Mouse (Mus musculus): ENCODE data around the gene Mgam.
"Not testable (repeated sequence)": the region's sequence is repeated elsewhere in the genome, so short reads cannot be mapped to it uniquely, and the experiment has no call there.

Gene Mgam

DNA sequence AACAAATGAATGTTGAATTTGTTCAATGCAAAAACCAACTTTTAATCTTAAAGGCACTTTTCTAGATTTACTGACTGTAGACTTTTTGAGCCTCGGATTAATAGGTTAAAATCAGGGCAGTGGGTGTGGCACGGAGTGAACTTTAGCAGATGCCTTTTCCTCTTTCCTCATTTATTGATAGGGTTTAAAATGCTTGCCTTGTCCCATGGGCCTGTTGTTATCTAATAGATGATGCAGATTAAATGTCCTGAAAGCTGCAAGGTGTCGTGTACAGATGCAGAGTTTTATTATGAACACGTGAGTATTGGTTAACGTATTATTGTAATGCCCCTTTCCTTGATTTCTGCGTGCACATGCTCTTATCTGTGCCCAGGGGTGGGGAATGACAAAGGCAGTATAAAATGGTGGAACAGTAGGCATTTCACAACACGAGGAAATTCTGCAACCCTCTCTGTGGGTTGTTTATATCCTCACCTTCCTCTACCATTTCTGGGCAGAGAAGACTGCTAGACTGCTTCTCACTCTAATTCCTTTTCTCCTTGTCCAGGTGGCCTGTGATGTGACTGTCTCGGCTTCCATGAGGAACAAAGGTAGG is at the start of gene Mgam:
Gene Mgam, plus strand, starts transcription at position 426 of the 595 bp plus-strand sequence.
- DNase-seq (ENCODE audit: low spot score in 2 of 2), result no peak

- peak in 1 of 2 experiments; percentile 21 for DNase-seq (ENCODE audit: low spot score in 2 of 2)
Observed at GRCm38 (mm10) chr6:40584336-40584735, 44.3 kb upstream of the Mgam start.

DNA sequence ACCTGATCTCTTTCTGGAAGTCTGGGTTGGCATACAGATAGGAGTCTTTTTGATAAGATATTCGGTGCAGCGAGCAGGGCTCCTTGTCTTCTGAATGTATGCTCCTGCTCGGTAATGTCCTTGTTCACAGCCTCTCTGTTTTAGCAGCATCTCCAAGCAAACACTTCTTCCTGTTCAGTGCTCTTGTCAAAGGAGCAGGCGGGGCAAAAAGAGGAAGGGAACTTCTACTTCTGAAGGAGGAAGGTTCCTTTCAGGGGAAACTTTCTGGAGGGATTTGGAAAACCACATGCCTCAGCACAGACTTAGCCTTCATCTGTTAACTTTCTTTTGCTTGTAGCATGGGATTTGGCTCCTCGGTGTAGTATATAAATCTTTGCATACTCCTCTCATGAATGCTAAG is 43.0 kb upstream of the Mgam start, which contains the start of gene Clec5a:
Gene Clec5a, minus strand, starts transcription at position 177 of the 400 bp plus-strand sequence.
- peak in 1 of 2 experiments; percentile 19 for DNase-seq (ENCODE audit: low spot score in 2 of 2)

GRCm38 (mm10) chr6:40588346-40588745 is 40.3 kb upstream of the Mgam start:
- no peak for DNase-seq (ENCODE audit: low spot score in 2 of 2)

DNA sequence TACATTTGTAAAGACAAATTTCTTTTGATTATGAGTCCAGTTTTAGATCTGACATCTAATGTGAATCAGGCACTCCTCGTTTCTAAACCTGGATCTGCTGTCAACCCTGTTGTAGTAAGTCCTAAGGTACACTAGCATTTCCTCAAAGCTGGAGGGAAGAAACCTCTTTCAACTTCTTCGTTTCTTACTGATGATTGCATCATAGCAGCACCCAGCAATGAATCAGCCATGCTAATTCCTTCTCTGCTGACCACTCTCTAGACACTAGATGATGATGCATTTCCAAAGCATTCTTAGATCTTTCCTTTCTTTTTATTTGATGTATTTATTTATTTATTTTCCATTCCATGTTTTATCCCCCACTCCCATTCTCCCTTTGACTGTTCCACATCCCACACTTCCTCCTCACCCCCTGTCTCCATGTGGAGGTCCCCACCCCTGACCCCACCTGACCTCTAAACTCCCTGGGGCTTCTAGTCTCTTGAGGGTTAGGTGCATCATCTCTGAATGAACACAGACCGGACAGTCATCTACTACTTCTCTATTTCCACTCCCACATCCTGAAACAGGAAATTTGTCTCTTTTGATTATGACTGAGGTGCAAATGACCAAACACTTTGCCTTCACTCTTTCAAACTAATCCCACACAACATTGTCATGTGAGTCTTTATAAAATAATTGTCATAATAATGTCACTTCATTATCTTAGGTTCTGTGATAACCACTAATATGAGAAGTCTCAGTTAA is 33.7 kb upstream of the Mgam start:
- DNase-seq (ENCODE audit: low spot score in 2 of 2), result no peak

DNA sequence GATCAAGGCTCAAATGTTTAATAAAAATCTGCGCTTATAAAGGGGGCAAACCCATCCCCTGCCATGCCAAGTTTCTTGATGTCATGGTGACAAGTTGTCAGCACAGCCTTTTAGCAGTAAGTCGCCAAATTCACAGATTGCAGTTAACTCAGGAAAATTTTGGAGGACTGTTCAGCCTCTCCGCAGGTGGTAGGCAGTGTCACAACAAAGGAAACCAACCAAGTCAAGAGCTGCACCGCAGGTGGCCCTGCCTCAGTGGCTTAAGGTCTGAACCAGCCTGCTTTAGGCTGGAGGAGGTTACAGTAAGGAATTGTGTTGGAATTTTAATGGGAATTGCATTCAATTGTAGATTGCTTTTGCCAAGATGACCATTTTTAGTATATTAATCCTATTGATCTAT is 30.1 kb upstream of the Mgam start:
- DNase-seq (ENCODE audit: low spot score in 2 of 2), result not testable (repeated sequence)

- peak; percentile 66 to 71 for DNase-seq (ENCODE audit: low spot score in 2 of 2)
Observed at GRCm38 (mm10) chr6:40607431-40607830, 21.2 kb upstream of the Mgam start.

- DNase-seq (ENCODE audit: low spot score in 2 of 2), result peak; percentile 52 to 66
Observed at GRCm38 (mm10) chr6:40610244-40610643, 18.4 kb upstream of the Mgam start.

- DNase-seq (ENCODE audit: low spot score in 2 of 2), result no peak
Observed at GRCm38 (mm10) chr6:40613260-40613852, 15.3 kb upstream of the Mgam start, which contains the start of gene Tas2r138. Gene Tas2r138, minus strand, starts transcription at chr6:40613310.

DNA sequence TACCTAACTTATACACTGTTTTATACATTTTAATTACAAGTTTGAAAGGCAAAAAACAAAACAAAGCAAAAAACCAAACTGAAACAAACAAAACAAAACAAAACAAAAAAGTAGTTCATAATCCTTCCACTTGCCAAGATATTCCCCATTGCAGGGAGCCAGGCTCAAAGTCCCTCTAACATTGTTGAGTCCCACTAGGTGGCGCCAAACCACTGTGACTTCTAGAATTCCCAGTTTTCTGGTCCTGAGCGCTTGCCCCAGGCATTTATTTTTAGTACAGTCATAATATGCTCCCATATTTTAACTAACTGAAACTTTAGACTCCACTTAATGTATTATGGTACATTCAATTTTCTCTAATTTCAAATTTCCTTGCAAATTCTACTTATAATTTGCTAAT is 10.7 kb upstream of the Mgam start:
- DNase-seq (ENCODE audit: low spot score in 2 of 2), result peak; percentile 65 to 84

DNA sequence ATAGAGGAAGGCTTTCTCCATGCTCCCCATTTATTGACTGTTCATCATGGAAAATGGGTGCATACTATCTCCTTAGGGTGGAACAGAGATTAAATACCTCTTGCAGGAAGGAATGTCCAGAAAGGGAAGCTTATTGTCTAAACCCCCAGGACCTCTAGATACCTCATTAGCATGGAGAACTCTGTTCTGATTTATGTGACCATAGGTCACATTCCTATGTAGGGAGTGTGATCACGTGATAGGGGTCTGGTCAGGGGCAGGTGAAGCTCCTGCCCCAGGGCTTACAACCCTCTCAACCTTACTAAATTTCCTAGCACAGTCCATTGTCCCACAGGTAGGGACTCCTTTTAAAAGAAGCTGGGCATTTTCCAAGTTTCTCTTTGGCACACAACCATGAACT is 2.5 kb upstream of the Mgam start:
- no peak for DNase-seq (ENCODE audit: low spot score in 2 of 2)

- no peak for DNase-seq (ENCODE audit: low spot score in 2 of 2)
Observed at GRCm38 (mm10) chr6:40634640-40635071, 6.0 kb downstream of the Mgam start.

DNA sequence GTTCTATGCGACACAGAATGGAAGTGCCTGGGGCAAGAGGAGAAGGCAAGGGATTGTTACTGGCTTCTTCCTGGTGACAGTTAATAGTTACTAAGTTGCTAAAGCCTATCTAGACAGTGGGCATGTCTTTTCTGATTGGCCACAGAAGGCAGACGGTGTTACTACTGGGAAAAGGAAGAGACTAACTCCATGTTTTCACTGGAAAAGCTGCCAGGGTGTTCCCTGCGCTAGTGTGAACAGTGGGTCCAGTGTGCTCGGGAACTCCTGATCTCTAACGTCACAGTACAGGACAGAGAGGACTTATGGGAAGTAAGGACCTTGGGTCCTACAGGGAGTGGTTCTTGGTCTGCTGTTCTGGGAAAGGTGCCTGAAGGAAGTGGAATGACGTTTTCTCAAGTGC is 6.9 kb downstream of the Mgam start:
- DNase-seq (ENCODE audit: low spot score in 2 of 2), result no peak

GRCm38 (mm10) chr6:40637755-40638154 is 9.1 kb downstream of the Mgam start:
- DNase-seq (ENCODE audit: low spot score in 2 of 2), result no peak

DNA sequence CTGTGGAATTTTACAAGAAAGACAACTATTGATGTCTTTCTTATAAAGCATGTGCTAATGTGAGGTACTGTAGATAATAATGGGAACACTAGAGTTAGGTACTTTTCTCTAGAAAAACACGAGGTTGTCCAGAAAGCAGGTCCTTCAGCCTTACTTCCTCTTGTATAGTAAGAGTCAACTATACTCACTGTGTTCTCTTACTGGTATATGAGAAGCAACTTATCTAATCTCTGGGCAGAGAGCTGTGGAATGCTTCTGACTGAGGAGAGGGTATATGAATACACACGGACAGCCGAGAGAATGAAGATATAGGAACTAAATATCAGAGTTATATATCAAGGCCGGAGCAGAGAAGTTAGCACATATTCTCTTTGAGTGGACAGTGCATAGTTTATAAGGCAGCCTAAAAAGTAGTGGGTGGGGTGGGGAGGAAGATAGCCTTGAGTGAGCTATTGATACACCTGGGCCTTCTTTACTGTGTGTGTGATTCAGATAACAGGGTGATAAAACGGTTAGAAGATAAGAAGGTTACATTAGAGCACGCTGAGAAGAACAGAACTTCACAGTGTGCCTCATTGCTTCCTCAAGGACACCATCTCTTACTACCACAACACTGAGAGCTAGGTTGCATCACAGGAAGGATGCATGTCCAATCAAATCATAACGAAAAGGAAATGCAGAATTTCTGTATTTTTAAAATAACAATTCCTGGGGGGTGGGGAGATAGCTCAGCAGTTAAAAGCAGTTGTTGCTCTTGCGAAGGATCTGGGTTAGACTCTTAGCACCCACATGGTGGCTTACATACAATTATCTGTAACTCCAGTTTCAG is 12.3 kb downstream of the Mgam start:
- DNase-seq (ENCODE audit: low spot score in 2 of 2), result no peak

- DNase-seq (ENCODE audit: low spot score in 2 of 2), result no peak
Observed at GRCm38 (mm10) chr6:40645701-40646100, 17.1 kb downstream of the Mgam start.

DNA sequence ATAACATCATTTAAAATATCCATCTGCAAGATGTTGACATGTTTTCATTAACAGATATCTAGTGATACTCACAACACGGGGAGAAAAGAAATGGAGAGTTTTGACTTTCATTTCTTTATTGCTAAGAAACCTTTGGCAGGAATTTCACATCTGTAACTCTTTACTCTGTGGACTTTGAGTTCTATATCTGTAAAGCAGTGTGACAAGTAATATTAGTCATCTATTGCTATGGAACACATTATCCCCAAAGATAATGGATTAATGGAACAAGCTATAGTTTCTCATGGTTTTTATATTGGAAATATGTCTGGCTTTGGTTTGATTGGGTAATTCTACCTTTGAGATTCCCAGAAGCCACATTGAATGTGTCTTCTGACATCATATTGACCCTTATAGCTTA is 22.3 kb downstream of the Mgam start:
- DNase-seq (ENCODE audit: low spot score in 2 of 2), result no peak

- no peak for DNase-seq (ENCODE audit: low spot score in 2 of 2)
Observed at GRCm38 (mm10) chr6:40660930-40661329, 32.3 kb downstream of the Mgam start.

- peak; percentile 58 for DNase-seq (ENCODE audit: low spot score in 2 of 2)
Observed at GRCm38 (mm10) chr6:40689180-40689579, 60.5 kb downstream of the Mgam start.

GRCm38 (mm10) chr6:40692007-40692406 is 63.4 kb downstream of the Mgam start:
- DNase-seq (ENCODE audit: low spot score in 2 of 2), result not testable (repeated sequence)

DNA sequence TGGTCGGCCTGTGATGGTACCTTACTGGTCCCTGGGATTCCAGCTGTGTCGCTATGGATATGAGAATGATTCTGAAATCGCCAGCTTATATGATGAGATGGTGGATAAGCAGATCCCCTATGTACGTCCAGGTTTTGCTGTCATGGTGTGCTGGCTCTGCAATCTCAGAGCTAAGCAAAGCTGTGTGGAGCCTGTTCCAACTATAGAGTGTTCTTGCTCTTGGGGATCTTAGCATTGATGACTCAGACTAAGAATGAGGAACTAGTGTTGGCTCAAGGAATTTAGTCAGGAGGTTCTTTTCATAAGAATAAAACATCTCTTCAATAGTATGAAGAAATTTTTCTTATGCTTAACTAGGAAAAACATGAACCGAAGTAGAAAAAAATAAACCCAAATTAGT is 84.9 kb downstream of the Mgam start:
- DNase-seq (ENCODE audit: low spot score in 2 of 2), result not testable (repeated sequence)

GRCm38 (mm10) chr6:40715705-40716104 is 87.1 kb downstream of the Mgam start:
- no peak for DNase-seq (ENCODE audit: low spot score in 2 of 2)
